ENCODE assay signal across 8 mouse cellular contexts in the genomic region with DNA sequence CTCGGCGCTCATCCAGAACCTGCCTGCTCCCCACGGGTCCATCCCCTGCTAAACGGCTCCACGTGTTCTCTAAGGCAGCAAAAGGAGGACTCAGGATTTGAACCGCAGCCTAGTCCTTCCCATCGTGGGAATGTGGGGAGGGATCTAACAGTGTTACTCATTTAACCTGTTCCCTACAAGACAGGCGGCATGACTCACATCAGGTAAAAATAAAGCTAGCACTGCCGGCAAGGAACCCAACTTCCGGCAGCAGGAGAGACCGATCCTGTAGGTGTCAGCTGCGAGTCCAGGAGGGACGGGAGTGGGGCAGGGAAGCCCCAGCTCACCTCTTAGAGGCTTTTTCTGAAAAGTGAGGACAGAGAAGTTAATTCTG. TPM values are rescaled to one million over a fixed set of nuclear protein-coding genes. Genes with fewer than 3 reads are reported as not detected.
DNase-seq lines count a peak whose midpoint lies in the region; ATAC-seq and TF ChIP-seq lines count a peak whose summit lies in the region.

No protein-coding gene starts in this region.

- DNase-seq in gastrocnemius, adult 2 months = no peak
- DNase-seq in gastrocnemius, adult 8-10 months (ENCODE audit: low spot score in 2 of 2) = no peak

- intact Hi-C loops in gastrocnemius, adult 2 months (cut with DNase I) = no loop called here

- H3K4me2 ChIP-seq in embryonic facial prominence, embryonic 12.5 days (replicated peaks) = peak overlapping the region; percentile 54
- peak overlapping the region; percentile 63 for H3K4me2 ChIP-seq in hindbrain, embryonic 15.5 days
- H3K4me2 ChIP-seq in limb, embryonic 13.5 days (replicated peaks) = peak overlapping the region; percentile 67
- peak overlapping the region; percentile 51 for H3K4me2 ChIP-seq in midbrain, embryonic 16.5 days (ENCODE audit: low read length)

- no peaks in the 10 kb centered on the region for H3K9me3 ChIP-seq in embryonic facial prominence, embryonic 12.5 days
- 0 out of 2 replicates have a peak, but pooled peaks cover 4% of the 10 kb centered on the region for H3K9me3 ChIP-seq in hindbrain, embryonic 15.5 days
- H3K9me3 ChIP-seq in limb, embryonic 13.5 days = peaks cover 4% of the 10 kb centered on the region
- no peaks in the 10 kb centered on the region for H3K9me3 ChIP-seq in midbrain, embryonic 16.5 days (replicated peaks; ENCODE audit: control insufficient read depth, low read length, poor library complexity, severe bottlenecking)

- no peak for TF ChIP-seq CTCF in gastrocnemius, adult 2 months (IDR thresholded peaks at IDR 0.05)

- no peak overlapping the region for H3K9ac ChIP-seq in embryonic facial prominence, embryonic 12.5 days
- H3K9ac ChIP-seq in hindbrain, embryonic 15.5 days = no peak overlapping the region
- H3K9ac ChIP-seq in limb, embryonic 13.5 days = no peak overlapping the region
- no peak overlapping the region for H3K9ac ChIP-seq in midbrain, embryonic 16.5 days (ENCODE audit: low read depth, low read length)

- peak overlapping the region; percentile 38; the same call in 1 of the 2 replicates for H3K27ac ChIP-seq in gastrocnemius, adult 2 months
- H3K27ac ChIP-seq in embryonic facial prominence, embryonic 12.5 days = no peak overlapping the region
- H3K27ac ChIP-seq in hindbrain, embryonic 15.5 days (replicated peaks) = no peak overlapping the region
- no peak overlapping the region for H3K27ac ChIP-seq in limb, embryonic 13.5 days
- H3K27ac ChIP-seq in midbrain, embryonic 16.5 days (ENCODE audit: low read length) = no peak overlapping the region

- H3K4me3 ChIP-seq in gastrocnemius, adult 2 months = peak overlapping the region; percentile 70
- H3K4me3 ChIP-seq in embryonic facial prominence, embryonic 12.5 days = peak overlapping the region; percentile 24
- H3K4me3 ChIP-seq in hindbrain, embryonic 15.5 days = peak overlapping the region; percentile 35
- peak overlapping the region; percentile 38 for H3K4me3 ChIP-seq in limb, embryonic 13.5 days
- peak overlapping the region; percentile 25 for H3K4me3 ChIP-seq in midbrain, embryonic 16.5 days (ENCODE audit: low read depth, low read length)

- peaks cover 10% of the 10 kb centered on the region; the same call in 1 of the 2 replicates for H3K27me3 ChIP-seq in embryonic facial prominence, embryonic 12.5 days
- no peaks in the 10 kb centered on the region for H3K27me3 ChIP-seq in hindbrain, embryonic 15.5 days
- peaks cover 18% of the 10 kb centered on the region for H3K27me3 ChIP-seq in limb, embryonic 13.5 days
- peaks cover 12% of the 10 kb centered on the region; the same call in 1 of the 2 replicates for H3K27me3 ChIP-seq in midbrain, embryonic 16.5 days (ENCODE audit: control insufficient read depth, insufficient read depth, low read depth, low read length)

- H3K36me3 ChIP-seq in embryonic facial prominence, embryonic 12.5 days = no peaks in the 10 kb centered on the region
- H3K36me3 ChIP-seq in hindbrain, embryonic 15.5 days = no peaks in the 10 kb centered on the region
- H3K36me3 ChIP-seq in limb, embryonic 13.5 days = no peaks in the 10 kb centered on the region
- H3K36me3 ChIP-seq in midbrain, embryonic 16.5 days (ENCODE audit: control insufficient read depth, insufficient read depth, low read length) = no peaks in the 10 kb centered on the region

- ATAC-seq in embryonic facial prominence, embryonic 12.5 days (ENCODE audit: insufficient number of reproducible peaks, insufficient read depth, low FRiP score, low TSS enrichment) = no peak
- ATAC-seq in hindbrain, embryonic 15.5 days (ENCODE audit: low FRiP score, low read depth) = no peak
- no peak for ATAC-seq in limb, embryonic 13.5 days (ENCODE audit: low FRiP score, low read depth)
- no peak for ATAC-seq in midbrain, embryonic 16.5 days
- no peak for ATAC-seq in monocyte, adult 5-6 weeks (replicated peaks; ENCODE audit: insufficient number of reproducible peaks, low FRiP score, low TSS enrichment, poor library complexity, severe bottlenecking)
- ATAC-seq in inflammation-experienced regulatory T-cells, adult 6 months = no peak

- H3K4me1 ChIP-seq in embryonic facial prominence, embryonic 12.5 days = peaks cover 22% of the 10 kb centered on the region
- peaks cover 7% of the 10 kb centered on the region; the same call in 1 of the 2 replicates for H3K4me1 ChIP-seq in hindbrain, embryonic 15.5 days (replicated peaks)
- peaks cover 29% of the 10 kb centered on the region for H3K4me1 ChIP-seq in limb, embryonic 13.5 days
- H3K4me1 ChIP-seq in midbrain, embryonic 16.5 days (ENCODE audit: control insufficient read depth, insufficient read depth, low read length) = no peaks in the 10 kb centered on the region; the same call in 1 of the 2 replicates

- 9% methylated on average over 13 of the region's 13 CpGs for WGBS in embryonic facial prominence, embryonic 12.5 days
- WGBS in hindbrain, embryonic 15.5 days = 26% methylated on average over 13 of the region's 13 CpGs
- WGBS in limb, embryonic 13.5 days = 14% methylated on average over 13 of the region's 13 CpGs
- 18% methylated on average over 13 of the region's 13 CpGs for WGBS in midbrain, embryonic 16.5 days

RNA-seq across cellular contexts. Expression of gene Tmem125, which starts 0.7 kb away (rescaled TPM):
- total RNA-seq in gastrocnemius, adult 2 months (2021) = not detected
- not detected for total RNA-seq in gastrocnemius, adult 8-10 months (2022)
- 0.80 and 0.87 TPM in 2 replicates for polyA plus RNA-seq in embryonic facial prominence, embryonic 12.5 days (2016; fragmentation: Nextera tagmentation; extraction: Ambion mirVana)
- polyA plus RNA-seq in hindbrain, embryonic 15.5 days (2015; fragmentation: Nextera tagmentation; extraction: Ambion mirVana) = 0.18 and 0.22 TPM in 2 replicates
- polyA plus RNA-seq in limb, embryonic 13.5 days (2015; fragmentation: Nextera tagmentation; extraction: Ambion mirVana) = 1.8 and 2.0 TPM in 2 replicates
- polyA plus RNA-seq in midbrain, embryonic 16.5 days (2015; fragmentation: Nextera tagmentation; extraction: Ambion mirVana) = not detected in 2 replicates
- not detected in 3 replicates for total RNA-seq in monocyte, adult 5-6 weeks (2017)
- not detected for polyA plus RNA-seq in inflammation-experienced regulatory T-cells, adult 6 months (2017; shearing (Covaris generic))

RNA-seq across cellular contexts. Expression of gene 2610528J11Rik, which starts 16.3 kb away (rescaled TPM):
- total RNA-seq in gastrocnemius, adult 2 months (2021) = not detected
- total RNA-seq in gastrocnemius, adult 8-10 months (2022) = not detected
- polyA plus RNA-seq in embryonic facial prominence, embryonic 12.5 days (2016; fragmentation: Nextera tagmentation; extraction: Ambion mirVana) = 1.8 TPM in 2 replicates
- polyA plus RNA-seq in hindbrain, embryonic 15.5 days (2015; fragmentation: Nextera tagmentation; extraction: Ambion mirVana) = not detected in 2 replicates
- polyA plus RNA-seq in limb, embryonic 13.5 days (2015; fragmentation: Nextera tagmentation; extraction: Ambion mirVana) = 1.0 and 2.0 TPM in 2 replicates
- not detected in 2 replicates for polyA plus RNA-seq in midbrain, embryonic 16.5 days (2015; fragmentation: Nextera tagmentation; extraction: Ambion mirVana)
- total RNA-seq in monocyte, adult 5-6 weeks (2017) = not detected in 3 replicates
- polyA plus RNA-seq in inflammation-experienced regulatory T-cells, adult 6 months (2017; shearing (Covaris generic)) = not detected

RNA-seq across cellular contexts. Expression of gene Tie1, which starts 53.3 kb away (rescaled TPM):
- total RNA-seq in gastrocnemius, adult 2 months (2021) = 10 to 100 TPM; 12.6 to 18.5 TPM
- total RNA-seq in gastrocnemius, adult 8-10 months (2022) = 10 to 100 TPM in 2 of 4 experiments, 1 to 10 TPM in 2; 9.0 to 13.3 (median 10.2) TPM
- 23.3 and 25.5 TPM in 2 replicates for polyA plus RNA-seq in embryonic facial prominence, embryonic 12.5 days (2016; fragmentation: Nextera tagmentation; extraction: Ambion mirVana)
- 15.8 and 18.2 TPM in 2 replicates for polyA plus RNA-seq in hindbrain, embryonic 15.5 days (2015; fragmentation: Nextera tagmentation; extraction: Ambion mirVana)
- polyA plus RNA-seq in limb, embryonic 13.5 days (2015; fragmentation: Nextera tagmentation; extraction: Ambion mirVana) = 21.5 and 22.8 TPM in 2 replicates
- polyA plus RNA-seq in midbrain, embryonic 16.5 days (2015; fragmentation: Nextera tagmentation; extraction: Ambion mirVana) = 13.1 and 14.4 TPM in 2 replicates
- total RNA-seq in monocyte, adult 5-6 weeks (2017) = 0.10 TPM in 1 of 3 replicates, not detected in the others
- not detected for polyA plus RNA-seq in inflammation-experienced regulatory T-cells, adult 6 months (2017; shearing (Covaris generic))

Comparison
In these comparisons a context has a peak if more than half of its experiments do, and no peak if none do; other contexts are left out.
1. RNA of gene Tie1, which starts 53.3 kb away (polyA plus RNA-seq): 23.3 to 25.5 TPM in embryonic facial prominence, embryonic 12.5 days, 21.5 to 22.8 TPM in limb, embryonic 13.5 days, 15.8 to 18.2 TPM in hindbrain, embryonic 15.5 days and 13.1 to 14.4 TPM in midbrain, embryonic 16.5 days; not detected in inflammation-experienced regulatory T-cells, adult 6 months; every median in the first group is over 10 times any median in the second.
2. Peak in every context shown above with its lines, with median percentiles within 50 percentile points of each other: H3K4me3 ChIP-seq and H3K4me2 ChIP-seq.